Mouse (Mus musculus): Measurements from ENCODE around the gene Twf1. TPM values are rescaled to one million over a fixed set of nuclear protein-coding genes. Genes with fewer than 3 reads are reported as not detected.

The Twf1 gene
- 42.6 TPM for total RNA-seq (2023)

GRCm38 (mm10) chr15:94589219-94590075 is at the start of gene Twf1:
Twf1 (minus strand) TSS chr15:94589889.

GRCm38 (mm10) chr15:94628830-94629601 is 39.3 kb upstream of the Twf1 start, which contains the start of gene Tmem117:
Tmem117 (plus strand) TSS chr15:94629232.

DNA sequence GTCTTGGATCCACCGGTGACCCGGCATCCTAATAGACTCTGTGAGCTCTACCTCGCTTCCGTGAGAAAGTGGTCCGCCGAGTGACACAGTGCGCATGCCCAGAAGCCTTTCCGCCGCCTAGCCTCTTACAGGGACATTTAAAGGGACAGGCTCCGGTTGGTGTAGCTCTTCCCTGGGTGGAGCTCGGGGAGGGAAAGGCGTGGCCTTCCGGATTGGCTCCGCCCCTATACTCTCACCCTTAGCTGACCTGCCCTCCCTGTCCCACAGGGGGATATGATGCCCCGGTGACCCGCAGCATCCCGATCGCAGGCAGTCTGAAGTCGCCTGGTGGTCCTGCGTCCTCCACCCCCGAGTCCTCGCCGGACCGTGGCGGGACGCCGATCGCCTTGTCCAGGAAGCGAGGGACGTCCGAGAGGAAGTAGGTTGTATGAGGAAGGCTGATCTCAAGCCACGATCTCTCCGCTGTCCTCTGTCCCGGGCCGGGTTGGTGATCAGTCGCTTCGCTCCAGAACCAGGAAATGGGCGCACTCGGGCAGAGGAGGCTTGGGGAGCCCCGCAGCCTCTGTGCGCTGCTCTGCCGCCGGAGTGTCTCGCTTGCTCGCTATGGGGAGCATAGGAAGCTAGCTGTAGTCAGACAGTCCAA is 46.2 kb downstream of the Twf1 start, which contains the start of the genes Pus7l and Irak4:
Pus7l (minus strand) TSS at position 139 of the 643 bp plus-strand sequence.
Irak4 (plus strand) TSS at position 235 of the 643 bp plus-strand sequence.

Other genes starting within 250 kb of the Twf1 start
- not detected for gene Adamts20, start 124.5 kb downstream of the Twf1 start, total RNA-seq (2023)
- gene Pus7l, start 46.3 kb downstream of the Twf1 start, total RNA-seq (2023), result 12.7 TPM
- gene Irak4, start 46.2 kb downstream of the Twf1 start, total RNA-seq (2023), result 22.9 TPM
- not detected for gene Tmem117, start 39.3 kb upstream of the Twf1 start, total RNA-seq (2023)

Data from CD8-positive naive resting alpha-beta T cell, adult 57 days (primary cell).